Mouse (Mus musculus): ENCODE measurements around the gene Kdm2b.

- TF ChIP-seq GATA1 (IDR thresholded peaks at IDR 0.05; ENCODE audit: borderline replicate concordance, low read length): no peak
- TF ChIP-seq FLI1 (IDR thresholded peaks at IDR 0.05; ENCODE audit: low read length): no peak
Measured at GRCm38 (mm10) chr5:122841126-122841525, 148.5 kb downstream of the Kdm2b start.

All from megakaryocyte, embryonic 14.5 days (primary cell).